Mouse (Mus musculus): ENCODE measurements around the gene Btg1.

Btg1 gene

GRCm38 (mm10) chr10:96616709-96617116 is at the start of gene Btg1:
Gene Btg1 (plus strand): TSS chr10:96617006.
- DNase-seq (ENCODE audit: low read depth, low spot score), result peak; percentile 99

GRCm38 (mm10) chr10:96569469-96569868 is 47.3 kb upstream of the Btg1 start:
- no peak for DNase-seq (ENCODE audit: low read depth, low spot score)

GRCm38 (mm10) chr10:96571176-96571575 is 45.6 kb upstream of the Btg1 start:
- DNase-seq (ENCODE audit: low read depth, low spot score), result no peak

- DNase-seq (ENCODE audit: low read depth, low spot score), result no peak
These were observed 42.0 kb upstream of the Btg1 start for GRCm38 (mm10) chr10:96574786-96575185.

GRCm38 (mm10) chr10:96575338-96575737 is 41.5 kb upstream of the Btg1 start:
- no peak for DNase-seq (ENCODE audit: low read depth, low spot score)

- no peak for DNase-seq (ENCODE audit: low read depth, low spot score)
These were observed 37.9 kb upstream of the Btg1 start for GRCm38 (mm10) chr10:96578924-96579323.

GRCm38 (mm10) chr10:96579436-96579835 is 37.4 kb upstream of the Btg1 start:
- no peak for DNase-seq (ENCODE audit: low read depth, low spot score)

GRCm38 (mm10) chr10:96580246-96580645 is 36.6 kb upstream of the Btg1 start:
- DNase-seq (ENCODE audit: low read depth, low spot score), result no peak

- no peak for DNase-seq (ENCODE audit: low read depth, low spot score)
These were observed 35.6 kb upstream of the Btg1 start for GRCm38 (mm10) chr10:96581232-96581631.

GRCm38 (mm10) chr10:96586191-96586880 is 30.5 kb upstream of the Btg1 start:
- DNase-seq (ENCODE audit: low read depth, low spot score), result no peak

- DNase-seq (ENCODE audit: low read depth, low spot score), result no peak
These were observed 30.0 kb upstream of the Btg1 start for GRCm38 (mm10) chr10:96586881-96587217.

GRCm38 (mm10) chr10:96588233-96588632 is 28.6 kb upstream of the Btg1 start:
- no peak for DNase-seq (ENCODE audit: low read depth, low spot score)

GRCm38 (mm10) chr10:96589781-96590180 is 27.0 kb upstream of the Btg1 start:
- no peak for DNase-seq (ENCODE audit: low read depth, low spot score)

GRCm38 (mm10) chr10:96592089-96592488 is 24.7 kb upstream of the Btg1 start:
- DNase-seq (ENCODE audit: low read depth, low spot score), result no peak

GRCm38 (mm10) chr10:96595435-96596132 is 21.2 kb upstream of the Btg1 start:
- DNase-seq (ENCODE audit: low read depth, low spot score), result no peak

- no peak for DNase-seq (ENCODE audit: low read depth, low spot score)
These were observed 20.4 kb upstream of the Btg1 start for GRCm38 (mm10) chr10:96596411-96596810.

- no peak for DNase-seq (ENCODE audit: low read depth, low spot score)
These were observed 17.2 kb upstream of the Btg1 start for GRCm38 (mm10) chr10:96599641-96600040.

GRCm38 (mm10) chr10:96601670-96602069 is 15.1 kb upstream of the Btg1 start:
- no peak for DNase-seq (ENCODE audit: low read depth, low spot score)

GRCm38 (mm10) chr10:96602339-96602738 is 14.5 kb upstream of the Btg1 start:
- no peak for DNase-seq (ENCODE audit: low read depth, low spot score)

- no peak for DNase-seq (ENCODE audit: low read depth, low spot score)
These were observed 11.6 kb upstream of the Btg1 start for GRCm38 (mm10) chr10:96605168-96605567.

- no peak for DNase-seq (ENCODE audit: low read depth, low spot score)
These were observed 10.9 kb upstream of the Btg1 start for GRCm38 (mm10) chr10:96605856-96606255.

GRCm38 (mm10) chr10:96607617-96608185 is 9.1 kb upstream of the Btg1 start:
- DNase-seq (ENCODE audit: low read depth, low spot score), result no peak

Measured in ZHBTc4 (cell line).